Mouse (Mus musculus) forebrain, embryonic 12.5 days (tissue): Measurements from ENCODE around the gene Kdsr. TPM values are rescaled to one million over a fixed set of nuclear protein-coding genes. Genes with fewer than 3 reads are reported as not detected.

ENCODE experiments used
- ATAC-seq: fragments of 200-750 bp; cut with Nextera tagmentation; 2 replicates; pipeline ENCODE4 v1.8.0; 2017; ENCODE audit warnings: moderate TSS enrichment; ENCODE audit not compliant: low FRiP score
- H3K27ac ChIP-seq: fragments of 300-500 bp; sonication (generic); 2 replicates; pipeline ENCODE4 v1.5.1; 2016; ENCODE audit warnings: mild to moderate bottlenecking
- H3K27me3 ChIP-seq: fragments of 300-500 bp; sonication (generic); 2 replicates; pipeline ENCODE4 v1.6.1; 2016; ENCODE audit warnings: mild to moderate bottlenecking
- H3K36me3 ChIP-seq: fragments of 300-500 bp; sonication (generic); replicated peaks from 2 replicates; pipeline ENCODE4 v1.6.1; 2016; ENCODE audit warnings: mild to moderate bottlenecking
- H3K4me1 ChIP-seq: fragments of 300-500 bp; sonication (generic); 2 replicates; pipeline ENCODE4 v1.6.1; 2016
- H3K4me2 ChIP-seq: fragments of 300-500 bp; sonication (generic); 2 replicates; pipeline ENCODE4 v1.6.1; 2016; ENCODE audit warnings: mild to moderate bottlenecking, moderate library complexity
- H3K4me3 ChIP-seq: fragments of 300-500 bp; sonication (generic); replicated peaks from 2 replicates; pipeline ENCODE4 v1.5.1; 2016; ENCODE audit warnings: mild to moderate bottlenecking
- H3K9ac ChIP-seq: fragments of 300-500 bp; sonication (generic); 2 replicates; pipeline ENCODE4 v1.6.1; 2016; ENCODE audit warnings: mild to moderate bottlenecking
- H3K9me3 ChIP-seq: fragments of 300-500 bp; sonication (generic); 2 replicates; pipeline ENCODE4 v1.6.1; 2016
- WGBS: fragments of 180-500 bp; shearing (Covaris S2); methylation state at CpG from one replicate; pipeline ENCODE4 v1.1.7; 2016; 5-methylcytosine and 5-hydroxymethylcytosine counted together
- polyA plus RNA-seq: library from polyadenylated mRNA; unstranded; fragments of >200 nt; fragmentation: Nextera tagmentation; extraction: Ambion mirVana; gene quantifications from 2 replicates; pipeline ENCODE4 v1.2.1, GENCODE M21; 2016

The Kdsr gene
- polyA plus RNA-seq, 1 experiment from 2014 or later: 9.0 TPM

- H3K36me3 ChIP-seq: no peaks in the 10 kb centered on the region
- ATAC-seq: peak; percentile 34; the same call in 1 of the 2 replicates
- peaks cover 13% of the 10 kb centered on the region for H3K4me1 ChIP-seq
- H3K9me3 ChIP-seq: no peaks in the 10 kb centered on the region
- H3K27ac ChIP-seq: peak overlapping the region; percentile 42; the same call in 1 of the 2 replicates
- H3K4me3 ChIP-seq: no peak overlapping the region
- H3K4me2 ChIP-seq: no peak overlapping the region
- no peak overlapping the region for H3K9ac ChIP-seq
- no peaks in the 10 kb centered on the region for H3K27me3 ChIP-seq
- WGBS: 42% methylated on average over 3 of the region's 3 CpGs
These were observed 56.3 kb downstream of the Kdsr start for GRCm38 (mm10) chr1:106703183-106703582.

GRCm38 (mm10) chr1:106702471-106703175, 56.9 kb downstream of the Kdsr start:
- Histone ChIP-seq H3K9me3 (no peaks in the 10 kb centered on the region), H3K27me3 (no peaks in the 10 kb centered on the region), H3K27ac (0 out of 2 replicates have a peak overlapping the region, but pooled peaks have one; percentile 42), H3K9ac (no peak overlapping the region), H3K36me3 (no peaks in the 10 kb centered on the region), H3K4me2 (no peak overlapping the region), H3K4me1 (peaks cover 12% of the 10 kb centered on the region), H3K4me3 (no peak overlapping the region)
- 32% methylated on average over 4 of the region's 4 CpGs for WGBS
- ATAC-seq: peak; percentile 80; the same call in 1 of the 2 replicates

- Histone ChIP-seq H3K36me3 (no peaks in the 10 kb centered on the region), H3K9ac (no peak overlapping the region), H3K27ac (no peak overlapping the region), H3K4me3 (no peak overlapping the region), H3K9me3 (no peaks in the 10 kb centered on the region), H3K4me1 (peaks cover 12% of the 10 kb centered on the region), H3K4me2 (no peak overlapping the region), H3K27me3 (no peaks in the 10 kb centered on the region)
- ATAC-seq: no peak
- WGBS: 90% methylated on average over 9 of the region's 9 CpGs
These were observed 58.9 kb downstream of the Kdsr start for GRCm38 (mm10) chr1:106700520-106701114.

- Histone ChIP-seq H3K4me2 (no peak overlapping the region), H3K27ac (no peak overlapping the region), H3K9ac (no peak overlapping the region), H3K27me3 (no peaks in the 10 kb centered on the region), H3K36me3 (no peaks in the 10 kb centered on the region), H3K4me1 (no peaks in the 10 kb centered on the region), H3K9me3 (no peaks in the 10 kb centered on the region), H3K4me3 (no peak overlapping the region)
- no peak for ATAC-seq
- WGBS: 61% methylated on average over 5 of the region's 5 CpGs
These were observed 63.1 kb downstream of the Kdsr start for GRCm38 (mm10) chr1:106696472-106696871.

GRCm38 (mm10) chr1:106695649-106696048, 63.9 kb downstream of the Kdsr start:
- no peak for ATAC-seq
- 86% methylated on average over 4 of the region's 4 CpGs for WGBS
- no peak overlapping the region for H3K27ac ChIP-seq

GRCm38 (mm10) chr1:106694316-106694715, 65.2 kb downstream of the Kdsr start:
- Histone ChIP-seq H3K4me2 (no peak overlapping the region), H3K4me1 (no peaks in the 10 kb centered on the region), H3K4me3 (no peak overlapping the region), H3K27me3 (no peaks in the 10 kb centered on the region), H3K36me3 (no peaks in the 10 kb centered on the region), H3K9ac (no peak overlapping the region), H3K9me3 (no peaks in the 10 kb centered on the region), H3K27ac (no peak overlapping the region)
- 95% methylated on average over 6 of the region's 6 CpGs for WGBS
- no peak for ATAC-seq

More at GRCm38 (mm10) chr1:106695649-106696048, 63.9 kb downstream of the Kdsr start:
- Histone ChIP-seq H3K4me3 (no peak overlapping the region), H3K4me2 (no peak overlapping the region), H3K27me3 (no peaks in the 10 kb centered on the region), H3K9ac (no peak overlapping the region), H3K9me3 (no peaks in the 10 kb centered on the region), H3K36me3 (no peaks in the 10 kb centered on the region), H3K4me1 (no peaks in the 10 kb centered on the region)

- Histone ChIP-seq H3K9ac (no peak overlapping the region), H3K9me3 (no peaks in the 10 kb centered on the region), H3K4me2 (no peak overlapping the region), H3K4me1 (no peaks in the 10 kb centered on the region), H3K27me3 (no peaks in the 10 kb centered on the region), H3K27ac (no peak overlapping the region), H3K36me3 (no peaks in the 10 kb centered on the region), H3K4me3 (no peak overlapping the region)
- ATAC-seq: no peak
These were observed 66.9 kb downstream of the Kdsr start for GRCm38 (mm10) chr1:106692599-106692998.

DNA sequence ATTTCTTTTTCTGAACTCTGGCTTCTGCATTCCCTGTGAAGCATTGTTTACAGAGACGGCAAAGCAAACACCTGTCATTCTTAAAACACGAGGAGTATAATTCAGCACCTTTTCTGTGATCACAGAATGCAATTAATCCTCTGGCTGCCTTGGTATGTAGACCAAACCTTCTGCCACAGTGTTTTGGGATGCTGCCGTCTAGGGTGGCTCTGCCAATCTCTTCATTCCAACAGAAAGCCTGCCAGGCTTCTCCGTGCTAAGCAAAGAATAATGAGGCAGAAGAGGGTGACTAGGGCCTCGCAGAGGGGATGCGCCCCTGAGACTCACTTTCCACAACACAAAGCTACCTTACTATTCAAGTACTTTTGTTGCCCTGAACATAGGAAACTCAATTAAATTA, 68.6 kb downstream of the Kdsr start:
- 73% methylated on average over 6 of the region's 6 CpGs for WGBS
- Histone ChIP-seq H3K9me3 (no peaks in the 10 kb centered on the region), H3K4me1 (no peaks in the 10 kb centered on the region), H3K4me2 (no peak overlapping the region), H3K27ac (no peak overlapping the region), H3K36me3 (no peaks in the 10 kb centered on the region), H3K9ac (no peak overlapping the region), H3K27me3 (no peaks in the 10 kb centered on the region), H3K4me3 (no peak overlapping the region)
- ATAC-seq: no peak

GRCm38 (mm10) chr1:106688161-106688516, 71.4 kb downstream of the Kdsr start:
- H3K36me3 ChIP-seq: no peaks in the 10 kb centered on the region
- H3K9ac ChIP-seq: no peak overlapping the region
- H3K4me1 ChIP-seq: no peaks in the 10 kb centered on the region
- H3K27ac ChIP-seq: no peak overlapping the region
- ATAC-seq: no peak
- 81% methylated on average over 5 of the region's 5 CpGs for WGBS
- H3K27me3 ChIP-seq: no peaks in the 10 kb centered on the region
- no peak overlapping the region for H3K4me2 ChIP-seq
- H3K9me3 ChIP-seq: no peaks in the 10 kb centered on the region
- H3K4me3 ChIP-seq: no peak overlapping the region

DNA sequence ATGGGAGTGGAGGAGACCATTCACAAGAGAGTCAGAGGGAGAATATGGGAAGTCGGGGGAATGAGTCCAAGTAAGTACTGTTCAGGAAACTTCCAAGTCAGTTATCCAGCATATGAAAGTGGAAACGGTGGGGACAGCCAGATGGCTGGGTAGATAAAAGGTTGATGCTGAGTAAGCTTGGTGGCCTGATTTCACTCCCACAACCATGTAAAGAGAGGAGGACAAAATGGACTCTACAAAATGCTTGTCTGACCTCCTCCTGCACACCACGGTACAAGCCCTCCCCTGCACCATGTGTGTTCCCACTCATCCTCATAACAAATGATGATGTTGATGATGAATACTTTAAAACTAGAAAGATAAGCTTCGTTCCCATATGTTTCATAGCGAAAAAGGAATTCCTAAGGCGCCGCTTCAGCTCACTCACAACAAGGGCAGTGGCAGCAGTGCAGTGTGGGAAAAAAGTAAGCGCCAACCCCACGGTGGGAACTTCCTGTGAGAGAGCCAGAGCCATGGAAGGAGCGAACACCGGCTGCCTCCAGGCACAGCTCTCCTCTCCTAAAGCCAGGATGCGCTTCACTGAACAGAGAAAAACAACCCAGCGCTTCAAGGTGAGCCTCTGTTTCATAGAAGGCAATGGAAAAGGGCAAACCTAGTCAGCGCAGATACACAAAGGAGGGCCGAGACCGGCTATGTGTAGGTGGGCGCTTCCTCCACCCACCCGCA, 71.9 kb downstream of the Kdsr start:
- no peaks in the 10 kb centered on the region for H3K27me3 ChIP-seq

DNA sequence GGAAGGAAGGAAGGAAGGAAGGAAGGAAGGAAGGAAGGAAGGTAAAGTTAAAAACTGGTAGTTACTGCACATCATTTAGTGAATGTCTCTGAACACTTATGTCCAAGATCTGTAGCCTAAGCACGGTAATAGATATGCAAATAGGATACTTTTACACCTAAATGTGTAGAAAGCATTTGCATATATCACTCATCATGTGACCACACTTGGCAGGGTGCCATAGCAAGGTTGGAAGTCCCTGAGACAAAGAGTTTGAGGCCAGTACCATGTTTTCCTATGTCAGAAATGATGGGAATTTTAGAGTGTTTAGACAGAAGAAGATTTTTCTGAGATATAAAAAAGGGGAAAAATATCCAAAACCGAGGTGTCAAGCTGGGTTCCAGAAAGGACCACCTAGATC, 73.8 kb downstream of the Kdsr start:
- Histone ChIP-seq H3K27ac (no peak overlapping the region), H3K27me3 (no peaks in the 10 kb centered on the region), H3K4me2 (no peak overlapping the region), H3K9ac (no peak overlapping the region), H3K4me1 (no peaks in the 10 kb centered on the region), H3K9me3 (no peaks in the 10 kb centered on the region), H3K4me3 (no peak overlapping the region), H3K36me3 (no peaks in the 10 kb centered on the region)
- no peak for ATAC-seq
- 59% methylated on average over 2 of the region's 2 CpGs for WGBS

More for the DNA sequence above, 71.9 kb downstream of the Kdsr start:
- Histone ChIP-seq H3K4me1 (no peaks in the 10 kb centered on the region), H3K4me2 (no peak overlapping the region), H3K9me3 (no peaks in the 10 kb centered on the region), H3K27ac (no peak overlapping the region), H3K9ac (no peak overlapping the region), H3K36me3 (no peaks in the 10 kb centered on the region), H3K4me3 (no peak overlapping the region)
- 89% methylated on average over 18 of the region's 18 CpGs for WGBS
- no peak for ATAC-seq

GRCm38 (mm10) chr1:106684546-106684945, 75.0 kb downstream of the Kdsr start:
- 85% methylated on average over 3 of the region's 3 CpGs for WGBS
- H3K4me2 ChIP-seq: no peak overlapping the region

More at GRCm38 (mm10) chr1:106684546-106684945, 75.0 kb downstream of the Kdsr start:
- Histone ChIP-seq H3K9ac (no peak overlapping the region), H3K9me3 (no peaks in the 10 kb centered on the region), H3K36me3 (no peaks in the 10 kb centered on the region), H3K27me3 (no peaks in the 10 kb centered on the region), H3K4me3 (no peak overlapping the region), H3K27ac (no peak overlapping the region), H3K4me1 (no peaks in the 10 kb centered on the region)
- no peak for ATAC-seq
